Mouse (Mus musculus): ENCODE measurements around the gene Gm3402. TPM values are rescaled to one million over a fixed set of nuclear protein-coding genes. Genes with fewer than 3 reads are reported as not detected.
"Not testable (repeated sequence)": the region's sequence is repeated elsewhere in the genome, so short reads cannot be mapped to it uniquely, and the experiment has no call there.

The Gm3402 gene
- not detected in 2 replicates for total RNA-seq (2021)
- long read RNA-seq = 0 reads

DNA sequence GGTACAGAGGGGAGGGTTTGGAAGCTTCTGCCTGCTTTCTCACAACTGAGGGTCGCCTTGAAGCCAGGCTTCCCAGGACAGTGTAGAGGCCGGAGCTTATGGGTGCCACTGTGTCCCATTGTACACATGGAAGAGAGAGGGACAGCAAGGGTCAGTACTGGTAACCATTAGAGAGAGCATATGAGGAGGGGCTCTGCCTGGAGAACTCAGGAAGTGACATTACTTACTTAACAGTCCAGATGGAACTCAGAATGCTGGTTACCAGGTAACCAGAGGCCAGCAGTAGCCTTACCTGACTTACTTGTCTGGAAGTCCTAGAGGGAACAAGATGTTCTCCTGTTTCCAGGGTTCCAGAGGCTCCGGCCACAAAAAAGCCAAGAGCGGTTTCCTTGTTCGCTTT lies at the start of gene Gm3402:
Gene Gm3402 (plus strand): TSS at position 301 of the 400 bp plus-strand sequence.
- DNase-seq = not testable (repeated sequence)

DNA sequence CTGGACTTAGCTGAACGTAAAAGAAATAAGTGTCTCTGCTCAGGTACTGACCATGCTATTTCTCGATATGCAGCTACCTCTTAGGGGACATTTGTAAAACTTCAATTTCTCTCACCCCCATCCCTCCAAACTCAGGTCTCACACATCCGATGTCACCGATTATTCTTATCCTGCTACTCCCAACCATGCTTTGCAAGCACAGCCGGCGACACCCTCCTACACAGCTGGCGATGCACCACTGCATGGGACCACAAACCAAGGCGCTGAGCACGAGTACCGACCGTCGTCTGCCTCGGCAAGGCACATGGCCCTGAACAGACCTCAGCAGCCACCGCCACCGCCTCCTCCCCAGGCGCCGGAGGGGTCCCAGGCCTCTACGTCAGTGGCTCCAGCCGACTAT lies 47.3 kb upstream of the Gm3402 start:
- no peak for DNase-seq

DNA sequence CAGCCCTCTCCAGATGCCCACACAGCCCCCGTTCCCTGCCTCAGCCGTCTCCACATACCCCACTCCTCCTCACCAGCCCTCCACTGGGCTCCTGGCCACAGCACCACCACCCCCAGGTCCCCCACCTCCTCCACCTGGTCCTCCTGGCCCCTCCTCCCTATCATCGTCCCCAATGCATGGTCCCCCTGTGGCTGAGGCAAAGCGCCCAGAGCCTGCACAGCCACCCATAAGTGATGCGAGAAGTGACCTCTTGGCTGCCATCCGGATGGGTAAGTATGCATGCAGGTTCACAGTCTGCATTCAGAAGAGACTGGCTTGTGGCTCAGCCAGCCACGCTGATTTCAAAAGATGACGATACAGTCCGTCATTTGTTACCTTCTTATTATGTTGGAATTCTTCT lies 45.6 kb upstream of the Gm3402 start:
- DNase-seq = no peak

DNA sequence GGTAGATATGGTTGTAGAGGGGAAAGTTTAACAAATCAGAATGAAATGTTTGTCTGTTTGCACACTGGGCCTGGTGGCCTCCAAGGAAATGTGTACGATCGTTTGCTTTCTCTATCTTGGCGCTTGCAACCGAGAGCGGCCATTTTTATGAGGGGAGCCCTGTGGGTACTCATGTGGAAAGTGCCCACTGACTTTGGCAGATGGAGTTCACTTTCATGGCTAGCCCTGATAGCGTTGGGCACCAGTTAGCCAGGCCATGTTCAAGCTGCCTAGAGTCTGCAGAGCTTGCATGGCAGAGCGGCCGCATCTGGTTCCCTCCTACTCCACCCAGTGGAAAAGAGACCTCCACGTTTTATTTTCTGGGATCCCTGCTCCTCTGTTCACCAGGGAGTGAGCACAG lies 43.1 kb upstream of the Gm3402 start:
- DNase-seq = no peak

DNA sequence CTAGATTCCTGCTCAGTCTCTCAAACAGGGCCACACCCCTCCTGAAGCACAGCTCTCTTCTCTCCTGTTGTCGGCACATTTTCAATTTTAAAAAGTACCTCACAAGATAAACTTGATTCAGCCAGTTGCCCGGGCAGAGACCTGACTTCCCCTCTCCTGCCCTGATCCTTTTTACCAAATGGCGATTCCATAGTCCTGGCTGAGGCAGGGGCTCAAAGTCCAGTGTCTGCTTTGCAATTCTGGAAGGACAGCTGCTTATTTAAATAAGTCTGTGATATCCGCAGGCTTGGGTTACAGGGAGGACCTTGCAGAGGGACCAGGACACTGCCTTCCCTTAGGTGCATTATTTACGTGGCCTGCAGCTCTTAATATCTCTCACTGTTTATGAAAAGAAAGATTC lies 42.6 kb upstream of the Gm3402 start:
- DNase-seq = no peak

DNA sequence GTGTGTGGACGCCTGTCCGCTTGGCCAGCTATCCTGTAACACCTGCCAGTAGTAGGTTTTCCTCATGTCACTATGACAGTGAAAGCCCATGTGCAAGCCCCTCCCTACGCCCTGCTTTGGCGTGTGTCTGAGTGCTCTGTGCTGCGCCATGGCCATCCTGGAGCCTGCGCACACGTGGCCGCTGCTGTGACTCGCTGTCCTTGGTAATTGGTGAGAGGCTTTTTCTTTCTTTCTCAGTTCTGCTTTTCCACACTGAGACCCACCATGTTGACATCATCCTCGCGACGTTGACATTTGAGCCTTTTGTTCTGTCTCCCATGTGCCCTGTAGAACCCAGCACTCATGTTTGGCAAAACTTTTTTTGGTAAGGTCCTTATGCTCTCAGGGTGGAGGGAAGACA lies 42.1 kb upstream of the Gm3402 start:
- DNase-seq = peak; percentile 61

DNA sequence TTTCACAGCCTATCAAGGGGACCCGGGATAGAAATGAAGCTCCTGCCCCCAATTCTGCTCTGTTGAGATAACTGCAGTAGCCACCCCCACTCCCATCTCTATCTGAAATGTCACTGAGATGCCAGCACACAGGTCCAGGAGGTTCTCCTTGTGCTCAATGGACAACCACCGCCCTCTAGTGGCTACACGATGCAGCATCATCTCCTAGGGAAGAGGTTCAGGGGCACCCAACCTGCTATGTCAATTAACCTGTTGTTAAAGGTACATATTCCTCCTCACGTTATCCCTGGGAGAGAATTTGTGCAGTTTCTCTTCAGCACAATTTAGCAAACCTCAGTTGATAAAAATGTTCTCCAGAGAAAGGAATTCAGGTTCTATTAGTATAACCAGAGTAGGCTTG lies 34.4 kb upstream of the Gm3402 start:
- peak; percentile 33 for DNase-seq

DNA sequence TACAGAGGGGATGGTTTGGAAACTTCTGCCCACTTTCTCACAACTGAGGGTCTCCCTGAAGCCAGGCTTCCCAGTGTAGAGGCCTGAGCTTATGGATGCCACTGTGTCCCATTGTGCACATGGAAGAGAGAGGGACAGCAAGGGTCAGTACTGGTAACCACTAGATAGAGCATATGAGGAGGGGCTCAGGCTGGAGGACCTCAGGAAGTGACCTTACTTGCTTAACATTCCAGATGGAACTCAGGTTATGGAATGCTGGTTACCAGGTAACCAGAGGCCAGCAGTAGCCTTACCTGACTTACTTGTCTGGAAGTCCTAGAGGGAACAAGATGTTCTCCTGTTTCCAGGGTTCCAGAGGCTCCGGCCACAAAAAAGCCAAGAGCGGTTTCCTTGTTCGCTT lies 32.3 kb upstream of the Gm3402 start, which contains the start of gene Gm6408:
Gene Gm6408 (plus strand): TSS at position 301 of the 400 bp plus-strand sequence.
- DNase-seq = not testable (repeated sequence)

DNA sequence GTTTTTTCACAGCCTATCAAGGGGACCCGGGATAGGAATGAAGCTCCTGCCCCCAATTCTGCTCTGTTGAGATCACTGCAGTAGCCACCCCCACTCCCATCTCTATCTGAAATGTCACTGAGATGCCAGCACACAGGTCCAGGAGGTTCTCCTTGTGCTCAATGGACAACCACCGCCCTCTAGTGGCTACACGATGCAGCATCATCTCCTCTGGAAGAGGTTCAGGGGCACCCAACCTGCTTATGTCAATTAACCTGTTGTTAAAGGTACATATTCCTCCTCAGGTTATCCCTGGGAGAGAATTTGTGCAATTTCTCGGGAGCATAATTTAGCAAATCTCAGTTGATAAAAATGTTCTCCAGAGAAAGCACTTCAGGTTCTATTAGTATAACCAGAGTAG lies 25.0 kb upstream of the Gm3402 start:
- DNase-seq = peak; percentile 41

DNA sequence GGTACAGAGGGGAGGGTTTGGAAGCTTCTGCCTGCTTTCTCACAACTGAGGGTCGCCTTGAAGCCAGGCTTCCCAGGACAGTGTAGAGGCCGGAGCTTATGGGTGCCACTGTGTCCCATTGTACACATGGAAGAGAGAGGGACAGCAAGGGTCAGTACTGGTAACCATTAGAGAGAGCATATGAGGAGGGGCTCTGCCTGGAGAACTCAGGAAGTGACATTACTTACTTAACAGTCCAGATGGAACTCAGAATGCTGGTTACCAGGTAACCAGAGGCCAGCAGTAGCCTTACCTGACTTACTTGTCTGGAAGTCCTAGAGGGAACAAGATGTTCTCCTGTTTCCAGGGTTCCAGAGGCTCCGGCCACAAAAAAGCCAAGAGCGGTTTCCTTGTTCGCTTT lies 22.9 kb upstream of the Gm3402 start, which contains the start of gene Gm6370:
Gene Gm6370 (plus strand): TSS at position 301 of the 400 bp plus-strand sequence.
- not testable (repeated sequence) for DNase-seq

DNA sequence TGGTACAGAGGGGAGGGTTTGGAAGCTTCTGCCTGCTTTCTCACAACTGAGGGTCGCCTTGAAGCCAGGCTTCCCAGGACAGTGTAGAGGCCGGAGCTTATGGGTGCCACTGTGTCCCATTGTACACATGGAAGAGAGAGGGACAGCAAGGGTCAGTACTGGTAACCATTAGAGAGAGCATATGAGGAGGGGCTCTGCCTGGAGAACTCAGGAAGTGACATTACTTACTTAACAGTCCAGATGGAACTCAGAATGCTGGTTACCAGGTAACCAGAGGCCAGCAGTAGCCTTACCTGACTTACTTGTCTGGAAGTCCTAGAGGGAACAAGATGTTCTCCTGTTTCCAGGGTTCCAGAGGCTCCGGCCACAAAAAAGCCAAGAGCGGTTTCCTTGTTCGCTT lies 11.8 kb upstream of the Gm3402 start, which contains the start of gene 4930449I24Rik:
Gene 4930449I24Rik (plus strand): TSS at position 301 of the 400 bp plus-strand sequence.
- DNase-seq = not testable (repeated sequence)

DNA sequence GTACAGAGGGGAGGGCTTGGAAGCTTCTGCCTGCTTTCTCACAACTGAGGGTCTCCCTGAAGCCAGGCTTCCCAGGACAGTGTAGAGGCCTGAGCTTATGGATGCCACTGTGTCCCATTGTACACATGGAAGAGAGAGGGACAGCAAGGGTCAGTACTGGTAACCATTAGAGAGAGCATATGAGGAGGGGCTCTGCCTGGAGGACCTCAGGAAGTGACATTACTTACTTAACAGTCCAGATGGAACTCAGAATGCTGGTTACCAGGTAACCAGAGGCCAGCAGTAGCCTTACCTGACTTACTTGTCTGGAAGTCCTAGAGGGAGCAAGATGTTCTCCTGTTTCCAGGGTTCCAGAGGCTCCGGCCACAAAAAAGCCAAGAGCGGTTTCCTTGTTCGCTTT lies 11.6 kb downstream of the Gm3402 start, which contains the start of gene Gm3404:
Gene Gm3404 (plus strand): TSS at position 301 of the 400 bp plus-strand sequence.
- not testable (repeated sequence) for DNase-seq

DNA sequence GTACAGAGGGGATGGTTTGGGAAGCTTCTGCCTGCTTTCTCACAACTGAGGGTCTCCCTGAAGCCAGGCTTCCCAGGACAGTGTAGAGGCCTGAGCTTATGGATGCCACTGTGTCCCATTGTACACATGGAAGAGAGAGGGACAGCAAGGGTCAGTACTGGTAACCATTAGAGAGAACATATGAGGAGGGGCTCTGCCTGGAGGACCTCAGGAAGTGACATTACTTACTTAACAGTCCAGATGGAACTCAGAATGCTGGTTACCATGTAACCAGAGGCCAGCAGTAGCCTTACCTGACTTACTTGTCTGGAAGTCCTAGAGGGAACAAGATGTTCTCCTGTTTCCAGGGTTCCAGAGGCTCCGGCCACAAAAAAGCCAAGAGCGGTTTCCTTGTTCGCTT lies 23.4 kb downstream of the Gm3402 start, which contains the start of gene Gm3409:
Gene Gm3409 (plus strand): TSS at position 301 of the 400 bp plus-strand sequence.
- not testable (repeated sequence) for DNase-seq

DNA sequence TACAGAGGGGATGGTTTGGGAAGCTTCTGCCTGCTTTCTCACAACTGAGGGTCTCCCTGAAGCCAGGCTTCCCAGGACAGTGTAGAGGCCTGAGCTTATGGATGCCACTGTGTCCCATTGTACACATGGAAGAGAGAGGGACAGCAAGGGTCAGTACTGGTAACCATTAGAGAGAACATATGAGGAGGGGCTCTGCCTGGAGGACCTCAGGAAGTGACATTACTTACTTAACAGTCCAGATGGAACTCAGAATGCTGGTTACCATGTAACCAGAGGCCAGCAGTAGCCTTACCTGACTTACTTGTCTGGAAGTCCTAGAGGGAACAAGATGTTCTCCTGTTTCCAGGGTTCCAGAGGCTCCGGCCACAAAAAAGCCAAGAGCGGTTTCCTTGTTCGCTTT lies 41.9 kb downstream of the Gm3402 start, which contains the start of gene Gm3415:
Gene Gm3415 (plus strand): TSS at position 301 of the 400 bp plus-strand sequence.
- DNase-seq = not testable (repeated sequence)

DNA sequence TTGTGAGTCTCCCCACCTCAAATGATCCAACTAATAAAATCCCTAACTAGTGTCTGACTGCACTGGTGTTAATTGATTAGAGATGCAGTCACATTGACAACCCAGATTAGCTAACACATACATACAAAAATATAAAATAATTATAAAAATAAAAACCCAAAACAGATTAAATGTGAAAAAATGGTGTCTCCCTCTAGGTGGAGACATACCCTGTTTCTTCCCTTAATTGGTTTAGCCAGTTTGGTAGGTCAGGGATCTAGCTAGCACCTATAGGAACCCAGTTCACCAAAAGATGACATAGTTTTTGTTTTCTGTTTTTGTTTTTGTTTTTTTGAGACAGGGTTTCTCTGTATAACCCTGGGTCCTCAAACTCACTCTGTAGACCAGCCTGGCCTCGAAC lies 50.3 kb downstream of the Gm3402 start:
- DNase-seq = no peak

Other genes starting within 250 kb of the Gm3402 start
- gene Wasf3, start 129.1 kb upstream of the Gm3402 start, total RNA-seq (2021) = 36.6 and 36.9 TPM in 2 replicates
- not detected in 2 replicates for gene Gm6408, start 32.2 kb upstream of the Gm3402 start, total RNA-seq (2021)
- not detected in 2 replicates for gene Gm6370, start 22.8 kb upstream of the Gm3402 start, total RNA-seq (2021)
- gene 4930449I24Rik, start 11.7 kb upstream of the Gm3402 start, total RNA-seq (2021) = not detected in 2 replicates
- not detected in 2 replicates for gene Gm3404, start 11.7 kb downstream of the Gm3402 start, total RNA-seq (2021)
- gene Gm3409, start 23.5 kb downstream of the Gm3402 start, total RNA-seq (2021) = not detected in 2 replicates
- gene Gm3415, start 42.0 kb downstream of the Gm3402 start, total RNA-seq (2021) = not detected in 2 replicates
- gene Gpr12, start 71.1 kb downstream of the Gm3402 start, total RNA-seq (2021) = not detected in 2 replicates

All from adrenal gland, postnatal 25 days (tissue).